Mouse (Mus musculus) embryonic fibroblast, embryonic 13.5 days (primary cell): ENCODE data around the gene Vmn1r21.

Source experiments
- CTCF ChIP-seq: IDR thresholded peaks from 2 replicates; pipeline ENCODE4 v1.5.1; 2011; ENCODE audit warnings: mild to moderate bottlenecking, control low read depth, low read length, moderate library complexity, borderline replicate concordance; ENCODE audit not compliant: insufficient read depth
- POLR2A ChIP-seq: IDR thresholded peaks from 2 replicates; pipeline ENCODE4 v1.6.1; 2011; ENCODE audit warnings: low read depth, mild to moderate bottlenecking, control low read depth, low read length, moderate library complexity

DNA sequence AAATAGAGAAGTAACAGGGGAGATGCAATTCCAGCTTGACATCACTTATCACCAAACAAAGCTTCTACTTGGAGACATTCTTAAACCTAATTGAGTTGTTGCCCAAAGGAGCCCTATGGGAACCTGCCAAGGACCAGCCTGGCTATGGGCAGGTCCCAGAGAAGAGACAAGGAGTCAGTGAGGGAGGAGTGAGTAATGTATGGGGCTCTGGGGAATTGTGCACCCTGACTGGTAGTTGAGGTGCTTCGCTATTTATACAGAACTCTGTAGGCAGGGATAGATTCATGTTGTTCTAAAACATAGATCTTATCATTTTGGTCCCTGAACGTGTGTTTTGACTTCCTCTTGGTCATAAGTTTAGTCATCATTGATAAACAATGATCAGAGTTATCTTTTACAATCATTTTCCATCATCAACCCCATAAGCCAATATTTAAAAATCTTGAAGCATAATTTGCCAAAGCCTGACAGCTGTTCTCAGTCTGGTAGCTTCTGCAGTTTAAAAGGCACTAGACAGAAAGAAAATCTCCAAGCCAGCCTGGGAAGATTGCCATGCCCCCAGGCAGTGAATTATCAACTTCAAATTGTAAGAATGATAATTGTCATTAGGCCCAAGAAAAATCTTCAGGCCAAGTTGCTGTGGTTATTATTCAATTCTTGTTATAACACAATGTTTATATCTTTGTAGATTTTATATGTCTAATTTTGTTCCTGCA lies 10.3 kb downstream of the Vmn1r21 start:
- TF ChIP-seq POLR2A, result no peak
- no peak for TF ChIP-seq CTCF
